Mouse (Mus musculus) lung, embryonic 14.5 days (tissue): ENCODE results near the gene Ctdnep1. TPM values are rescaled to one million over a fixed set of nuclear protein-coding genes. Genes with fewer than 3 reads are reported as not detected.

ENCODE experiments used
- ATAC-seq: fragments of 200-750 bp; cut with Nextera tagmentation; 2 replicates; pipeline ENCODE4 v1.8.0; 2017; ENCODE audit warnings: mild to moderate bottlenecking, moderate TSS enrichment, moderate library complexity; ENCODE audit not compliant: insufficient read depth
- DNase-seq: peaks from one replicate; pipeline ENCODE4 v3.0.0-alpha.2; 2015
- H3K27ac ChIP-seq: fragments of 300-500 bp; sonication (generic); 2 replicates; pipeline ENCODE4 v1.5.1; 2014; ENCODE audit warnings: low read depth, mild to moderate bottlenecking, moderate library complexity
- H3K27me3 ChIP-seq: fragments of 300-500 bp; sonication (generic); 2 replicates; pipeline ENCODE4 v1.6.1; 2014; ENCODE audit warnings: low read length, control low read depth; ENCODE audit not compliant: insufficient read depth
- H3K36me3 ChIP-seq: fragments of 300-500 bp; sonication (generic); 2 replicates; pipeline ENCODE4 v1.6.1; 2014; ENCODE audit warnings: control low read depth; ENCODE audit not compliant: insufficient read depth
- H3K4me1 ChIP-seq: fragments of 300-500 bp; sonication (generic); 2 replicates; pipeline ENCODE4 v1.6.1; 2014; ENCODE audit warnings: antibody characterized with exemption, control low read depth; ENCODE audit not compliant: insufficient read depth
- H3K4me2 ChIP-seq: fragments of 300-500 bp; sonication (generic); 2 replicates; pipeline ENCODE4 v1.6.1; 2014; ENCODE audit warnings: mild to moderate bottlenecking
- H3K4me3 ChIP-seq: fragments of 300-500 bp; sonication (generic); 2 replicates; pipeline ENCODE4 v1.5.1; 2014; ENCODE audit warnings: low read depth, low read length
- H3K9ac ChIP-seq: fragments of 300-500 bp; sonication (generic); 2 replicates; pipeline ENCODE4 v1.6.1; 2014
- H3K9me3 ChIP-seq: fragments of 300-500 bp; sonication (generic); 2 replicates; pipeline ENCODE4 v1.6.1; 2016; ENCODE audit warnings: low read depth, low read length, control low read depth
- CTCF ChIP-seq: IDR thresholded peaks from 2 replicates; pipeline ENCODE4 v1.5.1; 2016; ENCODE audit warnings: antibody characterized with exemption, low read depth
- WGBS: fragments of 180-500 bp; shearing (Covaris S2); extraction: QIAGEN DNeasy Blood & Tissue Kit; methylation state at CpG from one replicate; pipeline ENCODE4 v1.1.7; 2014; 5-methylcytosine and 5-hydroxymethylcytosine counted together
- polyA plus RNA-seq: library from polyadenylated mRNA; unstranded; fragments of >200 nt; fragmentation: Nextera tagmentation; extraction: Ambion mirVana; gene quantifications from 2 replicates; pipeline ENCODE4 v1.2.1, GENCODE M21; 2014

Gene Ctdnep1
- polyA plus RNA-seq, 1 experiment from 2014 or later = 28.3 TPM

DNA sequence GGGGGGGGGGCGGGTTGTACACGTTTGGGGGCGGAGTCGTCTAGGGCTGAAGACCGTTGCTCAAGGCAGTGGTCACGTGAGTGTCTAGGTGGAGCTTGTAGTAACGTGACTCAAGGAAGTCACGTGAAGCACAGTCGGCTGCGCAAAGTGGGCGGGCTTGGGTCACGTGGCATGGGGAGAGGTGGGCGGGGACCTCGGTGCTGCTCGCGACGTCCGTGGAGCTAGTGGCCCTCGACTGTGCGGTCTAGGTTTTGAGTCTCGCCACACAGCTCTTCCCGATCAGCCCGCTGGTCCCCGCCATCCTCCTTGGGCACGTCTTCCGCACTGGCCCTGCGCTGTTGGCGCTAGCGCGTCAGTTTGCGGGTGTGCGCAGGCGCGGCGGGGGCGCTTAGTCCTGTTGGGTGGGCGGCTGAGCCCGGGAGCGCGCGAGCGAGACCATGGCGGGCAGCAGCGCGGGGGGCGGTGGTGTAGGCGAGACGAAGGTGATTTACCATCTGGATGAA, 19.5 kb downstream of the Ctdnep1 start, which contains the start of gene Dvl2:
Dvl2 (plus strand) TSS at position 200 of the 503 bp plus-strand sequence.
- Histone ChIP-seq H3K27me3 (no peaks in the 10 kb centered on the region), H3K9ac (peak within 1 kb of the TSS; percentile 67), H3K27ac (peak within 1 kb of the TSS; percentile 90), H3K9me3 (no peaks in the 10 kb centered on the region), H3K4me1 (peaks cover 18% of the 10 kb centered on the region), H3K4me2 (peak within 1 kb of the TSS; percentile 76), H3K36me3 (peaks cover 32% of the 10 kb centered on the region), H3K4me3 (peak within 1 kb of the TSS; percentile 67)
- ATAC-seq = peak; percentile 55
- TF ChIP-seq CTCF = no peak
- WGBS = under 1% methylated on average over 48 of the region's 48 CpGs
- peak; percentile 97 for DNase-seq

DNA sequence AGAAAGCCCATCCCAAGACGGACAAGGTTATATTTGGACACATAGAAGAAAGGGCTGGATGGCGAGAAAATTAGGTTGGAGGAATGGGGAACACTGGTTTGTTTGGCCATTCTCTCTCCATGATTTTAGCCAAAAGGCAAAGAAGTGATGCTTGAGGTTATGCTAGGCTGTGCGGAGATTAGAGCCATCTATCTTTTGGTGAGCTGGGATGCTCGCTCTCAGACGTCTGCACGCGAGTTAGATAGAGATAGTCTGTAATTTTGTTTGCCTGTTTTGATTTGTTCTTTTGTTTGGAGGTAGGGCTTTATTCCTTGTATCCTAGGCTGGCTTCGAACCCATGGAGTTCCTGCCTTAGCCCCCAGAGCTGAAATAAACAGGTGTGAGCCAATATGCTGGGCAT, 20.2 kb downstream of the Ctdnep1 start:
- Histone ChIP-seq H3K27ac (peak overlapping the region; percentile 90), H3K9me3 (no peaks in the 10 kb centered on the region), H3K4me3 (peak overlapping the region; percentile 67), H3K4me2 (peak overlapping the region; percentile 76), H3K27me3 (no peaks in the 10 kb centered on the region), H3K36me3 (peaks cover 39% of the 10 kb centered on the region), H3K4me1 (peaks cover 18% of the 10 kb centered on the region), H3K9ac (peak overlapping the region; percentile 67)
- WGBS = 8% methylated on average over 8 of the region's 8 CpGs
- ATAC-seq (no peak), DNase-seq (no peak)
- no peak for TF ChIP-seq CTCF

DNA sequence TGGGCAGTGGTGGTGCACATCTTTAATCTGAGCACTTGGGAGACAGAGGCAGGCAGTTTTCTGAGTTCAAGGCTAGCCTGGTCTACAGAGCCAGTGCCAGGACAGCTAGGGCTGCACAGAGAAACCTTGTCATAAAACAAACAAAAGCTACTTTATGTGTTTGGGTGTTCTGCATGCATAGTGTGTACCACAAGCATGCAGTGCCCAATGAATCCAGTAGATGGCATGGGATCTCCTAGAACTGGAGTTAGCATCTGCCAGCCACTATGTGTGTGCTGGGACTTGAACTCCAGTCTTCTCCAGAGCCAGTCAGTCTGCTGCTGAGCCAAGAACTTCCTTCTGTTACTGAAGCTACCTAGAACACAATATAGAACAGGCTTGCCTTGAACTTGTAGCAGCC, 20.9 kb downstream of the Ctdnep1 start:
- peak; percentile 76 for DNase-seq
- Histone ChIP-seq H3K9ac (0 out of 2 replicates have a peak overlapping the region, but pooled peaks have one; percentile 67), H3K36me3 (peaks cover 46% of the 10 kb centered on the region), H3K4me2 (peak overlapping the region; percentile 76), H3K27me3 (no peaks in the 10 kb centered on the region), H3K9me3 (no peaks in the 10 kb centered on the region), H3K4me1 (peaks cover 18% of the 10 kb centered on the region), H3K27ac (no peak overlapping the region), H3K4me3 (peak overlapping the region; percentile 67)
- TF ChIP-seq CTCF = peak; percentile 71
- ATAC-seq = no peak

DNA sequence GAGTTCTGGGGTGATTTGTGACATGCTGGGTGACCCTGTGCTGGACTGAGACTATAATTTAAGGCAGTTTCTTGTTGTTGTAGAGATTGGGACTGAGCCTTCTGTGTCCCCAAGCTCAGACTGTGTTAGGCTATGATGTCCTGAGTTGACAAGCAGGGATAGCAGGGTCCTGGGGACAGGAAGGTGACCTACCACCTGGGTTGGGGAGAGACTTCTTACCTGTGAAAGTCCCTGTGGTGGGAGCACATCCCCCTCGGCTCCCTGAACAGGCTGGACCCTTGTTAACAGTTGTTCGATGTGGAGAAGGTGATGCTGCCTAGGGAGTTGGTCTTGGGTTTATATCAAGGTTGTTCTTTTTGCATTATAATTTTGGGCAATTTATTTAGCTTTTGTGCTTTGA, 21.5 kb downstream of the Ctdnep1 start:
- no peak for TF ChIP-seq CTCF
- H3K9me3 ChIP-seq = no peaks in the 10 kb centered on the region
- peak overlapping the region; percentile 76 for H3K4me2 ChIP-seq
- H3K4me1 ChIP-seq = peaks cover 17% of the 10 kb centered on the region
- peak overlapping the region; percentile 67 for H3K4me3 ChIP-seq
- no peak for ATAC-seq
- DNase-seq = no peak
- H3K27ac ChIP-seq = no peak overlapping the region
- H3K27me3 ChIP-seq = no peaks in the 10 kb centered on the region
- H3K36me3 ChIP-seq = peaks cover 52% of the 10 kb centered on the region
- H3K9ac ChIP-seq = peak overlapping the region; percentile 13; the same call in 1 of the 2 replicates
- WGBS = 87% methylated on average over 2 of the region's 2 CpGs

DNA sequence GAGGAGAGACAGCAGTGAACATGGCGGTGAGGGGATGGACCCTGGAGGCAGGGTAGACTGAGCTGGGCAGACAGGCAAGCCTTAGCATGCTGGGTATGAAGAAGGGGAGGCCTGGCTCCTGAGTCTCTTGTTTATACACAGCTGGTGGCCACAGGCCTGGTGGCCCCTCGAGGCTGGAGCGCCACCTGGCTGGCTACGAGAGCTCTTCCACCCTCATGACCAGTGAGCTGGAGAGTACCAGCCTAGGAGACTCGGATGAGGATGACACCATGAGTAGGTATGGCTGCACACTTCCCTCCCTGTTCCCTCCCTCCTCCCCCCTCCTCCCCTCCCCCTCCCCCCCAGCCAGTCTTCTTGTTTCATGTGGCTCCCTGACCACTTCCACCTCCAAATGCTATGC, 24.6 kb downstream of the Ctdnep1 start:
- WGBS = 60% methylated on average over 5 of the region's 5 CpGs
- H3K27ac ChIP-seq = no peak overlapping the region

DNA sequence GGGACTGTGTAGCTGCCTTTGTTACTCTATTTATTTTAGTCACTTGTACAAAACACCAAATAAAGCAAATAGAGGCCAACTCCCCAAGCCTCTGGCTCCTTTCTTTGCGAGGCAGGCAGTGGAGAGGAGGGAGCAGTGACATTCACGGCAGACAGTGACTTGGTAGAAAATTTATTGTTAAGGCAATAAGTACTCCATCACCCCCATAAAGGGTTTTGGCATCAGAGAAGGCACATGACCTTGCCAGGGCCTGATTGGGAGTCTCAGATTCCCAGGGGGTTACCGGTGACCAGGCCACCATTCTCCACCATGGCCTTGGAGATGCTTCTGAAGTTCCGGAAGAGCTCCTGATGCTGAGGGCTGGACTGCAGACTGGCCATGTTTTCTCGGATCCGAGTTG, 29.1 kb downstream of the Ctdnep1 start:
- DNase-seq = no peak
- H3K27me3 ChIP-seq = no peaks in the 10 kb centered on the region
- no peak overlapping the region for H3K27ac ChIP-seq
- no peak for TF ChIP-seq CTCF
- no peak overlapping the region for H3K9ac ChIP-seq
- no peak for ATAC-seq
- no peaks in the 10 kb centered on the region for H3K9me3 ChIP-seq
- H3K4me2 ChIP-seq = no peak overlapping the region
- WGBS = 83% methylated on average over 6 of the region's 6 CpGs
- no peak overlapping the region for H3K4me3 ChIP-seq
- no peaks in the 10 kb centered on the region for H3K4me1 ChIP-seq
- peaks cover 91% of the 10 kb centered on the region for H3K36me3 ChIP-seq

More for the DNA sequence above, 24.6 kb downstream of the Ctdnep1 start:
- H3K4me2 ChIP-seq = no peak overlapping the region
- no peak overlapping the region for H3K4me3 ChIP-seq
- no peak overlapping the region for H3K9ac ChIP-seq
- no peaks in the 10 kb centered on the region for H3K9me3 ChIP-seq
- DNase-seq = peak; percentile 34
- H3K36me3 ChIP-seq = peaks cover 57% of the 10 kb centered on the region
- ATAC-seq = no peak
- no peaks in the 10 kb centered on the region for H3K27me3 ChIP-seq
- H3K4me1 ChIP-seq = peaks cover 14% of the 10 kb centered on the region
- TF ChIP-seq CTCF = peak; percentile 54

DNA sequence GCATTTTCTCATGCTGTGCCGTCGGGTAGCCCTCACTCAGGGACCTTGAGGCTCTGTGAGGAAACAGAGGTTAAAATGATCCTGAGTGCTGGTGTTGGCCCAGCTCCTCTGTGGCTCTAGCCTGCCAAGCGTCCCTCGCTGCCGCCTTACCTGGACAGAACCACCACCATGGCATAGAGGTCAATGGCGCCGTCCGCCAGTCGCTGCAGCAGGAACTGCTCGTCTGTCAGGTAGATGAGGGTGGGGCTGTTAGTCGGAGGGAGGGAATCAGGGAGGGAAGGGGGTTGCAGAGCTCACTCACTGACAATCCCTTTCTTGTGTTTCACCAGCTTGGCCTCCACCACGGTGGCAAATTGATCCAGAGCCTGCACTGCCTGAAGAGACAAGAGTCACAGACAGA, 29.6 kb downstream of the Ctdnep1 start:
- no peaks in the 10 kb centered on the region for H3K9me3 ChIP-seq
- no peak overlapping the region for H3K4me3 ChIP-seq
- no peaks in the 10 kb centered on the region for H3K4me1 ChIP-seq
- no peak overlapping the region for H3K4me2 ChIP-seq
- no peak for TF ChIP-seq CTCF
- no peak for ATAC-seq
- 79% methylated on average over 12 of the region's 12 CpGs for WGBS
- no peak overlapping the region for H3K27ac ChIP-seq
- H3K27me3 ChIP-seq = no peaks in the 10 kb centered on the region
- peaks cover 86% of the 10 kb centered on the region for H3K36me3 ChIP-seq
- H3K9ac ChIP-seq = no peak overlapping the region
- no peak for DNase-seq
